Mouse (Mus musculus): ENCODE measurements around the gene Cep104.

- TF ChIP-seq MAFK (IDR thresholded peaks at IDR 0.05; ENCODE audit: insufficient read depth, low read depth, low read length) = no peak
- no peak for TF ChIP-seq ZC3H11A (IDR thresholded peaks at IDR 0.05; ENCODE audit: borderline replicate concordance, low read depth, low read length)
- no peak for TF ChIP-seq HCFC1 (IDR thresholded peaks at IDR 0.05; ENCODE audit: borderline replicate concordance, insufficient read depth, low read length)
- no peak for TF ChIP-seq CHD2 (IDR thresholded peaks at IDR 0.05; ENCODE audit: low read depth, low read length)
- TF ChIP-seq ZNF384 (IDR thresholded peaks at IDR 0.05; ENCODE audit: low read depth, low read length) = no peak
These were observed 47.9 kb downstream of the Cep104 start for GRCm38 (mm10) chr4:154022844-154023243.

Measured in ES-E14 (cell line).